Mouse (Mus musculus) hindbrain, embryonic 11.5 days (tissue): ENCODE measurements around the gene Atp1a3. TPM values are rescaled to one million over a fixed set of nuclear protein-coding genes. Genes with fewer than 3 reads are reported as not detected.

Experiments
- ATAC-seq: fragments of 200-750 bp; cut with Nextera tagmentation; 2 replicates; pipeline ENCODE4 v1.8.0; 2017; ENCODE audit warnings: mild to moderate bottlenecking, moderate TSS enrichment, moderate library complexity; ENCODE audit not compliant: low FRiP score
- DNase-seq: peaks from one replicate; pipeline ENCODE4 v3.0.0-alpha.2; 2015; ENCODE audit warnings: low spot score
- H3K27ac ChIP-seq: fragments of 300-500 bp; sonication (generic); 2 replicates; pipeline ENCODE4 v1.5.1; 2014; ENCODE audit warnings: mild to moderate bottlenecking, low read depth, low read length
- H3K27me3 ChIP-seq: fragments of 300-500 bp; sonication (generic); 2 replicates; pipeline ENCODE4 v1.6.1; 2014; ENCODE audit warnings: mild to moderate bottlenecking, low read length, moderate library complexity, mixed read lengths; ENCODE audit not compliant: control insufficient read depth, insufficient read depth
- H3K36me3 ChIP-seq: fragments of 300-500 bp; sonication (generic); 2 replicates; pipeline ENCODE4 v1.6.1; 2014; ENCODE audit warnings: mild to moderate bottlenecking, low read length, moderate library complexity, mixed read lengths; ENCODE audit not compliant: control insufficient read depth, insufficient read depth
- H3K4me1 ChIP-seq: fragments of 300-500 bp; sonication (generic); replicated peaks from 2 replicates; pipeline ENCODE4 v1.6.1; 2014; ENCODE audit warnings: low read length, mixed read lengths; ENCODE audit not compliant: control insufficient read depth, insufficient read depth
- H3K4me2 ChIP-seq: fragments of 300-500 bp; sonication (generic); replicated peaks from 2 replicates; pipeline ENCODE4 v1.6.1; 2014; ENCODE audit warnings: mild to moderate bottlenecking, low read depth, low read length
- H3K4me3 ChIP-seq: fragments of 300-500 bp; sonication (generic); 2 replicates; pipeline ENCODE4 v1.5.1; 2014; ENCODE audit warnings: low read depth, low read length
- H3K9ac ChIP-seq: fragments of 300-500 bp; sonication (generic); 2 replicates; pipeline ENCODE4 v1.6.1; 2014; ENCODE audit warnings: low read depth, low read length
- H3K9me3 ChIP-seq: fragments of 300-500 bp; sonication (generic); 2 replicates; pipeline ENCODE4 v1.6.1; 2016; ENCODE audit warnings: low read length; ENCODE audit not compliant: control insufficient read depth
- WGBS: fragments of 180-500 bp; shearing (Covaris S2); extraction: QIAGEN DNeasy Blood & Tissue Kit; methylation state at CpG from one replicate; pipeline ENCODE4 v1.1.7; 2014; 5-methylcytosine and 5-hydroxymethylcytosine counted together
- polyA plus RNA-seq: library from polyadenylated mRNA; unstranded; fragments of >200 nt; fragmentation: Nextera tagmentation; extraction: Ambion mirVana; gene quantifications from 2 replicates; pipeline ENCODE4 v1.2.1, GENCODE M21; 2014

The Atp1a3 gene
- polyA plus RNA-seq, 1 experiment from 2014 or later: 40.1 TPM

DNA sequence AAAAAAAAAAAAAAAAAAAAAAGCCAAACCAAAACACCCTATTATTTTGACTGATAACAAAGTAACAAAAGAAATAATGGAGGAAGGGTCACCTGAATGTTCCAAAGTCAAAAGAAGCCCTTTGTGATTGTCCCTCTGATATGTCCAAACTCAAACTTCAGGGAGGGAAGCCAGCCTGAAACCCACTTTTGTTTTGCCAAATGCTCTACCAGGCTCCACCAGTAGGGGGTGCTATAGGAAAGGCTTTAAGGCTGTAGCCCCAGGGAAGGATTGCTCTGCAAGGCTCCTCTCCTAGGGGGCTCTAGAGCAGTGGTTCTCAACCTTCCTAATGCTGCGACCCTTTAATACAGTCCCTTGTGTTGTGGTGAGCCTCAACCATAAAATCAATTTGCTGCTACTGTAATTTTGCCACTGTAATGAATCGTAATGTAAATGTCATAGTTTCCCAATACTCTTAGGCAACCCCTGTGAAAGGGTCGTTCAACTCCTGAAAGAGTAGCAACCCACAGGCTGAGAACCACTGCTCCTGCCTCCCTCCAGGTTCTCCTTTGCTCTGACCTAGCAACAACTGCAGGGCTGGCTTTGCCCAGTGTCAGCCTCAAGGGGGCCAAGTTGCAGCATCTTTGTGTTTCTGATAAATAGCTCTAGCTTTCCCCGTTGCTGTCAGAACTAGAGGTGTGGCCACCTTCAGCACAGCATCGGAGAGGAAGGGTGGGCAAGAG lies 24.4 kb upstream of the Atp1a3 start:
- H3K36me3 ChIP-seq: peaks cover 7% of the 10 kb centered on the region; the same call in 1 of the 2 replicates
- WGBS: 49% methylated on average over 5 of the region's 5 CpGs

DNA sequence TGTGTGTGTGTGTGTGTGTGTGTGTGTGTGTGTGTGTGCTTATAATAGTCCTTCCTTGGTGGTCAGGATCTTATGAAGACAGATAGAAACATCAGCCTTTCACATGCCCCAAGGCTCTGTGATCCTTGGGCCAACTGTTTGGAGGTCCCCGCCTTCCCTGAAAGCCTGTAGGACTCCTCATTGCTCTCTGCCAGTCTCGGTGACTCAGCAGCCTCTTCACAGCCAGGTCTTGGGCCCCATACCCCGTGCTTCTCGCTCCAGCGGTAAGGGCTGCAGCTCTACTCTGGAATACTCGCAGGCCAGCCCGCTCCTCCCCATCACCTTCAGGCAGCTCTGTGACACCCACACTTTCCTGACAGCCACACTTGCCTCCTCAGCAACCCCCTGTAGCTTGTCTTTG lies 20.7 kb upstream of the Atp1a3 start:
- WGBS: 56% methylated on average over 7 of the region's 7 CpGs

More for the DNA sequence above, 24.4 kb upstream of the Atp1a3 start:
- no peaks in the 10 kb centered on the region for H3K9me3 ChIP-seq
- no peaks in the 10 kb centered on the region for H3K27me3 ChIP-seq
- no peak overlapping the region for H3K9ac ChIP-seq
- ATAC-seq (peak; percentile 35; the same call in 1 of the 2 replicates), DNase-seq (peak; percentile 94)
- H3K4me3 ChIP-seq: no peak overlapping the region
- H3K4me1 ChIP-seq: no peaks in the 10 kb centered on the region
- H3K4me2 ChIP-seq: no peak overlapping the region
- no peak overlapping the region for H3K27ac ChIP-seq

DNA sequence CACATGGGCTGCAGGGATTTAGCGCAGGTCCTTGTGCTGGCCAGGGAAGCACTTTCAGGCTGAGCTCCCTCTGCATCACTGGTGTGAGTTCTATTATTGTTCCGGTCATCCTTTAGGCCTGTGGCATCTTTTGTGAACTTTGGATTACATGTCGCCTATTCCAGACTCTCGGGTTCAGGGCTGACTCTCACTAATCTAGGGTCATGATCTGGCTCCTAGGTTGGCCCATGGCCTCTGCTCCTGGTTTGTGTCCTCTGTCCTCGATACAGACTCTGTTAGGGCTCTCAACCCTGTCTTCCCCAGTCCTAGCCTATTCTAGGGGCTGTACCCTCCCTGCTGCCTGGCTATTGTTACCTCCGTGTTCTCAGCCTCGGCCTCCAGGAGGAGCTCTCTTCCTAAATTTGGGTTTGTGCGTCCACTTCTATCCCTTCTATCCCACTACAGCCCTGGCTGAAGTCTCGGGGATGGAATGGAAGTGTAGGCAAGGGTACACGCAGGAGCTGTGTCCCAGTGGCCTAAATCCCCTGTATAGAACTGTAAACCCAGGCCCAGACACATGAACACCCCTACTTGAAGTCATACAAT lies 20.2 kb upstream of the Atp1a3 start:
- ATAC-seq: no peak
- DNase-seq: peak; percentile 39
- no peak overlapping the region for H3K4me2 ChIP-seq
- H3K27ac ChIP-seq: no peak overlapping the region
- H3K27me3 ChIP-seq: no peaks in the 10 kb centered on the region
- H3K4me1 ChIP-seq: no peaks in the 10 kb centered on the region
- 58% methylated on average over 10 of the region's 10 CpGs for WGBS
- no peak overlapping the region for H3K9ac ChIP-seq
- H3K9me3 ChIP-seq: no peaks in the 10 kb centered on the region
- H3K4me3 ChIP-seq: no peak overlapping the region
- H3K36me3 ChIP-seq: no peaks in the 10 kb centered on the region; the same call in 1 of the 2 replicates

More for the DNA sequence above, 20.7 kb upstream of the Atp1a3 start:
- Histone ChIP-seq H3K4me1 (no peaks in the 10 kb centered on the region), H3K9ac (no peak overlapping the region), H3K36me3 (no peaks in the 10 kb centered on the region; the same call in 1 of the 2 replicates), H3K4me3 (no peak overlapping the region), H3K27ac (no peak overlapping the region), H3K9me3 (no peaks in the 10 kb centered on the region), H3K27me3 (no peaks in the 10 kb centered on the region), H3K4me2 (no peak overlapping the region)
- DNase-seq: no peak
- no peak for ATAC-seq

DNA sequence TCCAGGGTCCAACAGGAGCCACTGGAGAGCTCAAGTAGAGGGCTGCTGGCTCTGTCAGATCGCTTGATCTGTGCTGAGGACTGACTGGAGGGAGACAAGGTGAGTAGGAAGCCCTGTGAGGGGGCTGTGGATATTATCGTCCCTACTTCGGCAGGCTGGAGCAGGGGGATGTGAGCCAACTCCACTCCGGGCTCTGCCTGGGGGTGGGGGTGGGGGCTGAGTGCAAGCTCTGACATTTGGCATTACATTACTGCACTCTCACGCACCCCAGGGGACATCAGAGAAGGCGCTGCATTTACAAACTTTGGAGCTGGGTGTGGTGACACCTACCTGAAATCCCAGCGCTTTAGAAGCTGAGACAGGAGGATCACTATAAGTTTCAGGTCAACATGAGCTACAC lies 5.8 kb upstream of the Atp1a3 start:
- Histone ChIP-seq H3K4me1 (peaks cover 11% of the 10 kb centered on the region; the same call in 1 of the 2 replicates), H3K9ac (no peak overlapping the region), H3K4me3 (no peak overlapping the region), H3K4me2 (no peak overlapping the region), H3K27me3 (peaks cover 39% of the 10 kb centered on the region), H3K36me3 (0 out of 2 replicates have a peak, but pooled peaks cover 2% of the 10 kb centered on the region), H3K9me3 (no peaks in the 10 kb centered on the region), H3K27ac (no peak overlapping the region)
- DNase-seq: no peak
- WGBS: 61% methylated on average over 7 of the region's 7 CpGs
- no peak for ATAC-seq

DNA sequence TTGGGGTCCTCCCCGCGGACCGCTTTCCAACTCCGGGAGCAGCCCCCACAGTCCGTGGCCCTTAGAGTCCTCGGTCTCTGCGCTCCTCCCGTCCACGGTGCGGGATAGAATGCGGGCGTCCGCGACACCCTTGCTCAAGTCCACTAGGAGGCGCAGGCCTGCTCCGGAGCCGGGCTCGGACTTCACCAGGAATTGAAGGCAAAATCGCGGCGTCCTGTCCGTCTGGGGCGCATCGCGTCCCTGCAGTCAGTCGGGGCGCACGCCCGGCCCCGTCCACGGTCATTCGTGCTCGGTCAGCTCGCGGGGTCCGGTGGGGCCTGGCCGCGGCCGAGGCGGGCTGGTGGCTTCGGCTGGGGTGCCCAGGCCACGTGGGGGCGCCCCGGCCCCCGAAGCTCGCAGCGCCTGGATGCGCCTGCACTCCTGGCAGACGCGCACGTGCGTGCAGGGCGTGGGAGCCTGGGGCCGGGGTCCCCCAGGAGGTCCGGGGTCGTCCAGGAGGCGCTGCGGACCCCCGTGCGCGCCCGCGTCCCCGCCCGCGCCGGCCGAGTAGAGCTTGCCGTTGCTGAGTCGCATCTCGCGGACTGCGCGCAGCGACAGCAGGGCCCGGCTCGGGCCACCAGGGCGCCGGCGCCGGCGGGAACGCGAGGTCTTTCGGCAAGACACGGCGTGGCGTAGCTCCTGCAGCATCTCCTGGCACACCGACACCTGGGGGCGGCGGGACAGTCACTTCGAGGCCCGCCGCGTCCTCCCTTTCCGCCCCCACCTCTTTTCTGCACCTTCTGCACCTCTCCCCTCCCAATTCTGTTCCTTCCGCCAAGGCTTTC lies 4.5 kb upstream of the Atp1a3 start:
- WGBS: under 1% methylated on average over 73 of the region's 97 CpGs
- ATAC-seq: peak; percentile 38; the same call in 1 of the 2 replicates
- Histone ChIP-seq H3K4me2 (peak overlapping the region; percentile 68), H3K36me3 (0 out of 2 replicates have a peak, but pooled peaks cover 2% of the 10 kb centered on the region), H3K4me3 (peak overlapping the region; percentile 32), H3K9me3 (no peaks in the 10 kb centered on the region), H3K27ac (peak overlapping the region; percentile 90), H3K27me3 (peaks cover 44% of the 10 kb centered on the region), H3K4me1 (peaks cover 16% of the 10 kb centered on the region; the same call in 1 of the 2 replicates), H3K9ac (0 out of 2 replicates have a peak overlapping the region, but pooled peaks have one; percentile 36)
- DNase-seq: peak; percentile 80

DNA sequence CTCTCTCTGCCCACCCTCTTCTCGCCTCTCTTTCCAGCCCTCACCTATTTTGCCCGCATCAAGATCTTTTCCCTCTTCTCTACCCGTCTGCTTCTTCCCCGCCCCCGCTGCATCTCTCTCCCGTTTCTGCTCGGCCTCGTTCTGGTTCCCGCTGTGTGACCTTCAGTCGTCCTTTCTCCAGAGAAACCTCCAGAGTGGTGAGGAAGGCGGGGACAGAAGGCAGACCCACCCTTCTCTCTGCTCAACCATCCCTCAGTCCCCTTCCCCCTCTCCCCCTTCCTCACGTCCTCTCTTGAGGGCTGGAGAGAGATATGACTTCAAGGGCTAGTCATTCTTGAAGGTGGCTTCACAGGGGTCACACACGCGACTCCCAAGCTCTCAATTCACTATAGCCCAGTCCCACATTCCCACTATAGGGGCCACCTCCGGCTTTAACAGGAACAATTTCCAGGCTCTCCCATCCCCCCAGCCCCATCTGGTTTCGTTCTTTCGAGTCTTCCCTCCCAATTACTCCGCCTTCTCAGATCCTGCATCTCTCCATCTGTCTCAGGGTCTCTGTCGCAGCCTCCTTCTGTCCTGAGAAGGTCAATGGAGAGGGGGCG lies 3.4 kb upstream of the Atp1a3 start:
- peak overlapping the region; percentile 40 for H3K9ac ChIP-seq
- H3K36me3 ChIP-seq: no peaks in the 10 kb centered on the region
- H3K9me3 ChIP-seq: no peaks in the 10 kb centered on the region
- H3K27me3 ChIP-seq: peaks cover 44% of the 10 kb centered on the region
- ATAC-seq: peak; percentile 13; the same call in 1 of the 2 replicates
- H3K4me1 ChIP-seq: peaks cover 16% of the 10 kb centered on the region; the same call in 1 of the 2 replicates
- 5% methylated on average over 20 of the region's 20 CpGs for WGBS
- H3K4me2 ChIP-seq: peak overlapping the region; percentile 31
- H3K27ac ChIP-seq: peak overlapping the region; percentile 90
- peak; percentile 57 for DNase-seq
- peak overlapping the region; percentile 16; the same call in 1 of the 2 replicates for H3K4me3 ChIP-seq

DNA sequence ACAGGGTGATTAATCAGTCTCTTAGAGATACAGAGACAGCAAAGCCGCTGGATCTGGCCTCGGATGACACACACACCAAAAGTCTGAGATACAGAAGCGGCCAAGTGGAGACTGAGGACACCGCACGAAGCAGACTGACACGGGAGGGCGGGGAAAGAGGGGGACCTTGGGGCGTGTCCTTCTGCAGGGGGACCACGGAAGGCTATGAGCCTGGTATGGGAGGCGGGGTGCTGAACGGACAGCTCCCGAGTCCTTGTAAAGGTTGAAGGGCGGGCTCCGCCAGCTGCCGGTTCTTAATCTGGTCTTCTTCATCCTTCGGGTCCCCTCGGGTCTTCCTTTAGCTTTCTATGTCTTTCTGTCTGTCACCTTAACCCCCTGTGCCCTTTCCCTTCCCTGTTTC lies 2.9 kb upstream of the Atp1a3 start:
- Histone ChIP-seq H3K4me3 (peak overlapping the region; percentile 16; the same call in 1 of the 2 replicates), H3K9ac (peak overlapping the region; percentile 40; the same call in 1 of the 2 replicates), H3K4me2 (peak overlapping the region; percentile 31), H3K27ac (peak overlapping the region; percentile 90), H3K36me3 (no peaks in the 10 kb centered on the region), H3K9me3 (no peaks in the 10 kb centered on the region), H3K27me3 (peaks cover 44% of the 10 kb centered on the region), H3K4me1 (peaks cover 16% of the 10 kb centered on the region; the same call in 1 of the 2 replicates)
- ATAC-seq: no peak
- WGBS: 3% methylated on average over 17 of the region's 17 CpGs
- peak; percentile 81 for DNase-seq
